Mouse (Mus musculus) liver, embryonic 13.5 days (tissue): ENCODE measurements around the gene Pkib. TPM values are rescaled to one million over a fixed set of nuclear protein-coding genes. Genes with fewer than 3 reads are reported as not detected.

Experiments
- ATAC-seq: fragments of 200-750 bp; cut with Nextera tagmentation; 2 replicates; pipeline ENCODE4 v1.8.0; 2017; ENCODE audit warnings: low read depth, mild to moderate bottlenecking, moderate number of reproducible peaks, moderate library complexity
- DNase-seq: peaks from one replicate; pipeline ENCODE4 v3.0.0; 2022
- H3K27ac ChIP-seq: fragments of 300-500 bp; sonication (generic); 2 replicates; pipeline ENCODE4 v1.5.1; 2015; ENCODE audit warnings: moderate library complexity, mild to moderate bottlenecking, inconsistent platforms
- H3K27me3 ChIP-seq: fragments of 300-500 bp; sonication (generic); 2 replicates; pipeline ENCODE4 v1.6.1; 2015; ENCODE audit warnings: mild to moderate bottlenecking, inconsistent platforms
- H3K36me3 ChIP-seq: fragments of 300-500 bp; sonication (generic); 2 replicates; pipeline ENCODE4 v1.6.1; 2015; ENCODE audit warnings: mild to moderate bottlenecking, inconsistent platforms
- H3K4me1 ChIP-seq: fragments of 300-500 bp; sonication (generic); replicated peaks from 2 replicates; pipeline ENCODE4 v1.6.1; 2015; ENCODE audit warnings: inconsistent platforms
- H3K4me2 ChIP-seq: fragments of 300-500 bp; sonication (generic); 2 replicates; pipeline ENCODE4 v1.6.1; 2015; ENCODE audit warnings: inconsistent platforms, mild to moderate bottlenecking, moderate library complexity
- H3K4me3 ChIP-seq: fragments of 300-500 bp; sonication (generic); replicated peaks from 2 replicates; pipeline ENCODE4 v1.5.1; 2015; ENCODE audit warnings: mild to moderate bottlenecking, inconsistent platforms
- H3K9ac ChIP-seq: fragments of 300-500 bp; sonication (generic); 2 replicates; pipeline ENCODE4 v1.6.1; 2015; ENCODE audit warnings: mild to moderate bottlenecking, inconsistent platforms
- H3K9me3 ChIP-seq: fragments of 300-500 bp; sonication (generic); replicated peaks from 2 replicates; pipeline ENCODE4 v1.6.1; 2016; ENCODE audit warnings: inconsistent platforms
- WGBS: fragments of 180-500 bp; shearing (Covaris S2); methylation state at CpG from one replicate; pipeline ENCODE4 v1.1.7; 2015; ENCODE audit not compliant: insufficient replicate concordance; 5-methylcytosine and 5-hydroxymethylcytosine counted together
- polyA plus RNA-seq: library from polyadenylated mRNA; unstranded; fragments of >200 nt; fragmentation: Nextera tagmentation; extraction: Ambion mirVana; gene quantifications from 2 replicates; pipeline ENCODE4 v1.2.1, GENCODE M21; 2015

Gene Pkib
- polyA plus RNA-seq, 1 experiment from 2014 or later: 1.8 TPM

DNA sequence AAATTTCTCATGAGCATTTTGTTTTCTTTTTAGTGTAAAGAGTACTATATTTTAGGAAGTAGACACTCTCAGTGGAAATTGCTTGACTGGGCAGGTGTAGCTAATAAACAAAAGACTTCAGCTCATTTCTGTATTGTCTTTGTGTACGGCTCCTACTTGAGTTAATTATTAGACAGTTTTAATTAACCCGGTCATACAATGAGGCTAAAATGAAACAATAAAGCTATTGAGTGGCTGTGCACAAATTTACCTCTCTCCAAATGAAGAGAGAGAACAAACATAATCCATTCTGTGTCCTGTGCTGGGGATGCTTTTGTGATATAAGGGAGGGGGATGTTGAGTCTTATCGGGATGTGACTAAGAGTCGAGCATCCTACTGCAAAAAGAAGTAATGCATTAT, 109.0 kb downstream of the Pkib start:
- Histone ChIP-seq H3K27ac (no peak overlapping the region), H3K4me3 (no peak overlapping the region), H3K4me2 (no peak overlapping the region), H3K9me3 (no peaks in the 10 kb centered on the region), H3K4me1 (no peaks in the 10 kb centered on the region), H3K9ac (no peak overlapping the region), H3K27me3 (no peaks in the 10 kb centered on the region), H3K36me3 (no peaks in the 10 kb centered on the region)
- ATAC-seq (no peak), DNase-seq (no peak)
- 65% methylated on average over 4 of the region's 4 CpGs for WGBS

DNA sequence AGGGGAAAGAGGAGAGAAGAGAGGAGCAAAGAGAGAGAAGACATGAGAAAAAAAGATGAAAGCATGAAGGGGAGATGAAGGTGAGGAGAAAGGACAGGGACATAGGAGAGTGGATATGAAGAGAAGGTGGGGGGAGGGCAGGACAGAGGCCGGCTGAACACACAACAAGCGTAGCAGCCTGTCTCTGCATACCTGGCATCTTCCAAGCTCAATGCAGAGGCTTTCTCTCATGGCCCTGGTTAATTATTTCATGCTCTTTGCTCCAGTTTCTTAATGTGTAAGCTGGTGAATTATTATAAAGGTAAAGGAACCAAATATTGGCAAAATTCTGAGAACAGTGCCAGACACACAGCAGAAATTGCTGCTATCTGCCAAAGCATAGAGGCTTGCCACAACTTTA, 109.6 kb downstream of the Pkib start:
- Histone ChIP-seq H3K4me3 (no peak overlapping the region), H3K27me3 (no peaks in the 10 kb centered on the region), H3K36me3 (no peaks in the 10 kb centered on the region), H3K9me3 (no peaks in the 10 kb centered on the region), H3K27ac (no peak overlapping the region), H3K4me1 (no peaks in the 10 kb centered on the region), H3K4me2 (no peak overlapping the region), H3K9ac (no peak overlapping the region)
- no peak for ATAC-seq
- no peak for DNase-seq
- 46% methylated on average over 2 of the region's 2 CpGs for WGBS

DNA sequence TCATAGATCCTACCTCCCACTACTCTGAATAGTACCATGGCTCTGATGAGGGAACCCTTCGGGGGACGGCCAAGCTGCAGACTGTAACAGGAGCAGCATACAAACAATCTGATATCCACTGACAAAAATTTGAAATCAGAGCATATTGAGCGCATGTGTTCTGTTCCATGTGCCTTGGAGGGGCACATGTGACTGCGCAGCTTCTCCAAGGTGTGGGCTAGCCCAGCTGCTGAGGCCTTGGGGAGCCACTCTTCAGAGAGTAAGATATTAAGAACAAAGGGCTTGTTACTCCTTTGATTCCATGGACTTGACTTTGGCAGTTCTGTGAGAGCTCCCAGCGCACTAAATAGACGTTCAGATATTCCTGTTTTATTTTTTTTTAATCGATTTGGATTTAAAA, 111.3 kb downstream of the Pkib start:
- Histone ChIP-seq H3K36me3 (no peaks in the 10 kb centered on the region), H3K4me2 (no peak overlapping the region), H3K4me1 (no peaks in the 10 kb centered on the region), H3K27ac (no peak overlapping the region), H3K27me3 (no peaks in the 10 kb centered on the region), H3K4me3 (no peak overlapping the region), H3K9me3 (no peaks in the 10 kb centered on the region), H3K9ac (no peak overlapping the region)
- ATAC-seq (no peak), DNase-seq (no peak)
- WGBS: 56% methylated on average over 7 of the region's 7 CpGs

DNA sequence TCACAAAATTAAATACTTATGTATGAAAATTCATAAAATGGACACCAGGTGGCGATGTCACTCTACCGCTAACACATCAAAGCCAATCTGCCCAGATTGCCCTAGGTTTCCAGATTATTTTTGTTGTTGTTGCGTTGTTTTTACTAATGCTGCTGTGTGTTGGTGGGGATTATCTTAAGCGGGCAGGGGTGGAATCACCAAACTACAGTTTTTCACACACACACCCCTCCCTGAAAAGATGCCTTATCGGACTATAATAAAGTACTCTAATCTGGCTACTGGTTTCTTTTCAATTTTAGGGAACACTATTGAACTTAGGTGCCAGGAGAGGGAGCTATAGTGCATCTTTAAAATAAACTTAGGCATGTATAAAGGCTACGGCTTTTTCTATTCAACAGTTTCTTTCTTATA, 111.8 kb downstream of the Pkib start:
- Histone ChIP-seq H3K4me2 (peak overlapping the region; percentile 35), H3K4me1 (no peaks in the 10 kb centered on the region), H3K4me3 (peak overlapping the region; percentile 37), H3K36me3 (no peaks in the 10 kb centered on the region), H3K27me3 (no peaks in the 10 kb centered on the region), H3K27ac (no peak overlapping the region), H3K9ac (no peak overlapping the region), H3K9me3 (no peaks in the 10 kb centered on the region)
- 5% methylated on average over 6 of the region's 6 CpGs for whole genome bisulfite sequencing
- ATAC-seq: peak; percentile 39; the same call in 1 of the 2 replicates
- peak; percentile 20 for DNase-seq

DNA sequence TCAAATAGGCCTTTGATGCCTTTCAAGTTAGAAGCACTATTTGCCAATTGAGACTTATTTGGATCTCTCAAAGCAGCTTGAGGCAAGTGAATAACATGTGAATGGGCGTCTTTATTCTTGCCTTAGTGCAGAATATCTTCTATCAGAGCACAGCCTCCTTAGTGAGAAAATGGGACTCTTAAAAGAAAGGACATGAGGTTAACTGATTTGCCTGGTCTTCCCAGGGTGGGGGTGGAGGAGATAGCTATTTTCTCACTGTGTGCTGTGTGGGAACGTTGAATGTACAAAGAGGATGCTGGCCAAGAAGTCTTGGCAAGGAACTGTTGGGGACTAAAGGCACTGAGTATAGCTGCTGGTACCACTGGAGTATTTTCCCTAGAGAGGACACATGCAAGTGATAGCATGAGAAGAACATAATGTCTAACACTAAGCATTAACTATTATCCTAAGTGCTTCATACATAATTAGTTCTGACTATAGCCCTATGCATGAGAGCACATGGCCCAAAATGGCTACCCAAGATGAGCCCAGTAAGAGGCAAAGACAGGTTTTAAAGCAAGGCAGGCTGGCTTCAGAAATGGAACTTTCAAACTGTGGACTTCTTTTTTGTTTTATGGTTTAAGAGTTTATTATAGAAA, 112.5 kb downstream of the Pkib start:
- ATAC-seq: no peak
- no peak for DNase-seq
- Histone ChIP-seq H3K9me3 (no peaks in the 10 kb centered on the region), H3K4me2 (no peak overlapping the region), H3K9ac (no peak overlapping the region), H3K4me3 (no peak overlapping the region), H3K27ac (no peak overlapping the region), H3K36me3 (no peaks in the 10 kb centered on the region), H3K4me1 (no peaks in the 10 kb centered on the region), H3K27me3 (no peaks in the 10 kb centered on the region)
- 46% methylated on average over 2 of the region's 2 CpGs for WGBS

DNA sequence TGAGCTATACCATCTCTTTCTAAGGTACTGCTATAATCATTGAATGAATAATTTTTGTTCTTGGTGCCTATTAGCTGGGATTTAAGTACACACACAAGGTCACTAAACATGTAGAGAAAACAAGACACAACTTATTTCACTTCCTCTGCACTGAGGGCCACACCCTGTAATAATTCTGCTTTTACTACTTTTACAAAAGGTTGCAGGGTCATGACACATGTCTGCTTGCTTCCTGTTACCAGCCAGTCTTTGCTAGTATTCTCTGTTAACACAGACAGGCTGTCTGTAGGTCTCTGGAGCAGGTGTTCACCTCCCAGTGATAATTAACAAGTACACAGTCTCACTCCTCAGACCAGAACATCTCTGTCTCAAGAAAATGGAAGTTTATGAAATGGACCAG, 113.7 kb downstream of the Pkib start:
- no peaks in the 10 kb centered on the region for H3K27me3 ChIP-seq

DNA sequence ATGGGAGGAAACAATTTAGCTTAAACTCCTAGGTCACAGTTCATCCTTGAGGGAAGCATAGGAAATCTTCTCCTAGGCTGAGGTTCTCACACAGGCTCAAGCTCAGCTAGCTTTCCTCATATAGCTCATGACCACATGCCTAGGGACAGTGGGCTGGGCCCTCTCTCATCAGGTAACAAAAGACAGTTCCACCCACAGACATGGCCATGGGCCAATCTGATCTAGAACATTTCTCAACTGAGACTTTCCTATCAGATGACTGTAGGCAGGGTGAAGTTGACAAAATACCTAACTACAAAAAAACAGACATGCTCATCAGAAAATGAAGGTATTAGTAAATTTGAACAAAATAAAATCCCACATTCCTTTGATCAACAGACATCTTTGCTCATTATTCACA, 115.3 kb downstream of the Pkib start:
- H3K27me3 ChIP-seq: no peaks in the 10 kb centered on the region
- no peaks in the 10 kb centered on the region for H3K36me3 ChIP-seq
- no peak overlapping the region for H3K4me3 ChIP-seq
- H3K9me3 ChIP-seq: no peaks in the 10 kb centered on the region
- H3K27ac ChIP-seq: no peak overlapping the region
- no peak overlapping the region for H3K9ac ChIP-seq
- ATAC-seq (no peak), DNase-seq (no peak)
- no peaks in the 10 kb centered on the region for H3K4me1 ChIP-seq
- H3K4me2 ChIP-seq: no peak overlapping the region

More for the DNA sequence above, 113.7 kb downstream of the Pkib start:
- Histone ChIP-seq H3K36me3 (no peaks in the 10 kb centered on the region), H3K9me3 (no peaks in the 10 kb centered on the region), H3K4me2 (no peak overlapping the region), H3K4me1 (no peaks in the 10 kb centered on the region), H3K27ac (no peak overlapping the region), H3K4me3 (no peak overlapping the region), H3K9ac (no peak overlapping the region)
- no peak for ATAC-seq
- no peak for DNase-seq

DNA sequence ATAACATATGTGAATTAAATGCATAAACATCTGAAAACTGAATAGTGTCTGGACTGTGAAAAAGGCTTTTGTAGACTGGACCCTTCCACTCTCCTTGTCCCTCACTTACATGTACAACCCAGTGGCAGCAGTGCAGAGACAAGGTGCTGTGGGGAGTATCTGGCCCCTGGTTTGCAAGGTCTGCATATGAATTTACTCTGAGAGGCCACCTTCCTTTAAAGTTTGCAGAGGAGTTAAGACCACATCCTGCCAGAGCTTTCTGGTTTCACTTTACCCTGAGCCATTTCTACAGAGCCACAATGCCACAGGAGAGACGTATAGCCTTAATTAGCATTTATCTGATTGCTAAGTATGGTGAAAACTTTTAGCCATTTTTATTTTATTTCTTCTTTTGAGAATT, 121.6 kb downstream of the Pkib start:
- Histone ChIP-seq H3K36me3 (no peaks in the 10 kb centered on the region), H3K4me2 (no peak overlapping the region), H3K9me3 (no peaks in the 10 kb centered on the region), H3K27ac (no peak overlapping the region), H3K27me3 (no peaks in the 10 kb centered on the region), H3K4me1 (no peaks in the 10 kb centered on the region), H3K9ac (no peak overlapping the region), H3K4me3 (no peak overlapping the region)
- ATAC-seq: no peak
- no peak for DNase-seq
- 53% methylated on average over 1 of the region's 1 CpGs for WGBS

DNA sequence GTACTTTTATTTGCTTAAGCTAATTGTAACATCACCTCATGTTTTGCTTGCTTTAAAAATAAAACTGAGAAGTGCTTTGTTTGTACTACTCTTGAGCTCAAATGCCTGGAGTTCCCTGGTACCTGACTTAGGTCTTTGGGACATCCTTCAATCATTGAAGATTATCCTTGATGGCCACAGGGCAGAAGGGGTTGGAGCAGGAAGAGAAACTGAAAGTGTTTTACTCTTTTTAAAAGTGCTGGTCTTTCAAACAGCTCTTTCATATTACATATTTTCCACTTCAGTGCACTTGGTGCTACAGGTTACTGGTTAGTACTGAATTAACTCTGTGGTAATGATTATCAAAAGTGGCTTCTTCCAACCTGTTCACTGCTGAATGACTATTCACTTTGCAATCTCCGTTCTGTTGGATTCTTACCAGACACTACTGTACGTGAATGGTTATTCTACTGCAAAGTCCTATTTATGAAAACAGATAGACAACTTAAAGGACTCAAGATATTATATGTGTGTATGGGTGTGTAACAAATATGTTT, 123.5 kb downstream of the Pkib start:
- H3K9me3 ChIP-seq: no peaks in the 10 kb centered on the region
- DNase-seq: no peak
- H3K36me3 ChIP-seq: no peaks in the 10 kb centered on the region
- no peaks in the 10 kb centered on the region for H3K27me3 ChIP-seq
- H3K9ac ChIP-seq: no peak overlapping the region
- WGBS: 71% methylated on average over 2 of the region's 2 CpGs
- H3K4me3 ChIP-seq: no peak overlapping the region
- ATAC-seq: no peak
- no peaks in the 10 kb centered on the region for H3K4me1 ChIP-seq
- H3K4me2 ChIP-seq: no peak overlapping the region
- no peak overlapping the region for H3K27ac ChIP-seq

DNA sequence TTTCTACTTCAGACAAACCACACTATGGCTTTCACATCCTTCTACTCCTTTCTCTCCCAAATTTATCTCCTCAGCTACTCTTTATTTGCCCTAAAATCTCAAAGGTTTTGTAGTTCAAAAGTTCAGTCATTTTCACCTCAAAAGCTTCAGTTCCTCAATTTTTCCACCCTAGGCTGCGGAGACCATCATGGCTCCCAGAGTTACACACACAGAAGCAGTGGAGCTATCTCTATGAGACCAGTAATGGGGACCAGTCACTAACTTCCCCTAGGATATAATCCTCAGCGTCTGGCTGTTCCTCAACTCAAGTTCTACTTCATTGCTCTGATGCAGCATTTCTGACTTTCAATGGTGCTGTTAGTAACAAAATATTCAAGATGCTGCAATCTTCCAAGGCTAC, 127.2 kb downstream of the Pkib start:
- Histone ChIP-seq H3K27me3 (no peaks in the 10 kb centered on the region), H3K27ac (no peak overlapping the region), H3K36me3 (no peaks in the 10 kb centered on the region), H3K4me3 (no peak overlapping the region), H3K9ac (no peak overlapping the region), H3K9me3 (no peaks in the 10 kb centered on the region), H3K4me1 (no peaks in the 10 kb centered on the region), H3K4me2 (no peak overlapping the region)
- no peak for DNase-seq
- WGBS: 58% methylated on average over 2 of the region's 2 CpGs
- ATAC-seq: no peak

DNA sequence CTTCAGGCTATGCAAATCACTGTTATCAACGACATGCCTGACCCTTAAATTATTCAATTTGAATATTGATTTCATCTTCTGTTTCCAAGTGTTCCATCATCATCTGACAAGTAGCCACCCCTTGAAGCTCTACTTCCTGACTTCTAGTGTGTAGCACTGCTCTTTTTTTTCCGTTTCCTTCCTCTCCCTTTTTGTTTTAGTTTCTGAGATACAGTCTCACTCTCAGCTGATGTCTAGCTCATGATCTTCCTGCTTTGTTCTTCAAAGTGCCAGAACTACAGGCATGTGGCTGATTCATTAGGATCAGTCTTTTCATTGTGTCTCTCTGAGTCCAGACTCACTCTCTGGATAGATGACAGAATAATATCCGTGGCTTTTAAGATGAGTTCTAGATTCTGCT, 128.9 kb downstream of the Pkib start:
- H3K4me2 ChIP-seq: no peak overlapping the region
- H3K27me3 ChIP-seq: no peaks in the 10 kb centered on the region
- no peaks in the 10 kb centered on the region for H3K36me3 ChIP-seq
- DNase-seq (no peak), ATAC-seq (no peak)
- WGBS: 28% methylated on average over 3 of the region's 3 CpGs
- H3K4me1 ChIP-seq: no peaks in the 10 kb centered on the region
- H3K9me3 ChIP-seq: no peaks in the 10 kb centered on the region
- no peak overlapping the region for H3K9ac ChIP-seq
- H3K27ac ChIP-seq: no peak overlapping the region
- H3K4me3 ChIP-seq: no peak overlapping the region

DNA sequence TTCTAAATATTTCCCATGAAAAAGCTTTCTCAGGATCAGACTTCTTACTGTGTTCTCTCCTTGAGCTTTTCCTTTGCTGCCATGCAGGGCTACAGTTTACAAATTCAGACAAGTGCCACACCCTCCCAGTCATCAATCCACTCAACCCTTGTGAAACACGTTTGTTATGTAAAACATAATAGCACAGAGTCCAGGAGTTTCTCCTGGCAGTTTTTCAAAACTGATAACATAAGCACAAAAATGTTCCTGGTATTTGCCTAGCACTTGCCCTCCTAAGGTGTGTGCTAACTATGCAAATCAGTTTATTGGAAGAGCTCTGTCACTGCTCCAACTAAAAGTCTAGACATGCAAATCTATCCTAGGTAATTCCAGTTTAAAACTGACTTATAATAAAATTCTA, 131.3 kb downstream of the Pkib start:
- Histone ChIP-seq H3K9me3 (no peaks in the 10 kb centered on the region), H3K27ac (no peak overlapping the region), H3K36me3 (no peaks in the 10 kb centered on the region), H3K4me2 (no peak overlapping the region), H3K27me3 (no peaks in the 10 kb centered on the region), H3K4me1 (no peaks in the 10 kb centered on the region), H3K9ac (no peak overlapping the region), H3K4me3 (no peak overlapping the region)
- ATAC-seq (no peak), DNase-seq (no peak)
- WGBS: 30% methylated on average over 1 of the region's 1 CpGs
